Mouse (Mus musculus): ENCODE measurements around the gene Pcp2. TPM values are rescaled to one million over a fixed set of nuclear protein-coding genes. Genes with fewer than 3 reads are reported as not detected.

Pcp2 gene
- total RNA-seq, 2 experiments from 2014 or later = not detected

DNA sequence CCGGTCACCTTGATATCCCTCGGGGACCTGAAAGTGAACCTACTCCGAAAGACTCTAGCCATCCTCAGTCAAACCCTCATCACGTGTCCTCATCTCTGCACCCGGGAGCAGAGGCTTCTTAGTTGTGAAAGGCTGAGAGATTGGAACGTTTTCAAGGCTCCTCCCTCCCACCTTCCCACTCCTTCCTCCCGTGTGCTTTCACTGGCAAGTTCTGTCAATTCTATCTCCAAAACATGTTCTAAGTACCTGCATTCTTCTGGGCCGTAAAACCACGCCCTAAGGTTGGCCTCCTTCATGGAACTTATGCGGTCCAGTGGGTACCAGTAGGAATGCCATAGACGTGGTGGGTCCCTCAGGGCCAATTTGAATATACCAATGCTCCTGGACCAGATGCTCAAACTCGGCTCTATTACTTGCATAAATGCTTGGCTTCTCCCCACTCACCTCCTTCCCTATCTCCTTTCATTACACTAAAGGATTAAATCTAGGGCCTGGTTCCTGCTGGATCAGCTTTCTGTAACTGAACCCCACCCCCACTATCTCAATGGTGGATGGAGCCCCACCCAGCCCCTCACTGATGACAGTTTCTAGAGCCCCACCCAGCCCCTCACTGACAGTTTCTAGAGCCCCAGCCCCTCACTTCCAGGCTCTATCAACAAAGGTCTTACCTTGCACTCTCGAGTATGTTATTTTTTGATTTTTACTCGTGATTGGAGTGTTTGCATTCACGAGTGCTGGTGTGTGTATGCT lies 49.0 kb downstream of the Pcp2 start:
- ATAC-seq (replicated peaks; ENCODE audit: low FRiP score, poor library complexity, severe bottlenecking) = no peak

DNA sequence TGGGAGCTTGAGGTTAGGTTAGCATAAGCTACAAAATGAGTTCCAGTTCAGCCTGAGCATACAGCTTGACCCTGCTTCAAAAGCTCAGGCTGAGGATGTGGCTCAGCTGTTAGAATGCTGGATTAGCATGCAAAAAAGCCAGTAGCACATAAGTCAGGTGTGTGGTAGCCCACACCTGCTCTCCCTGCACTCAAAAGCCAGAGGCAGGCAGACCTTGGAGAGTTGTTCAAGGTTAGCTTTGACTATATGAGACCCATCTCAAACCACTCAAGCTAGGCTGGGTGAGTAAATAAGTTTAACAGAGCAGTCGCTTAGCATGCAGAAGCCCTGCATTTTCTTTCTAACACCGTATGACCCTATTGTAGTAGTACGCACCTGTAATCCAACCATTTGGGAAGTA lies 50.8 kb downstream of the Pcp2 start:
- ATAC-seq (replicated peaks; ENCODE audit: low FRiP score, poor library complexity, severe bottlenecking) = no peak

Other genes starting within 250 kb of the Pcp2 start
- gene Arhgef18, start 232.5 kb downstream of the Pcp2 start, total RNA-seq (2015; ENCODE audit: low replicate concordance) = 7.2 and 7.5 TPM in 2 replicates
- gene Arhgef18, start 232.5 kb downstream of the Pcp2 start, total RNA-seq (2017; ENCODE audit: low replicate concordance) = 3.0 and 5.4 TPM in 2 replicates
- gene Pex11g, start 157.9 kb downstream of the Pcp2 start, total RNA-seq (2015; ENCODE audit: low replicate concordance) = 0.72 TPM in 1 of 2 replicates, not detected in the other
- not detected in 2 replicates for gene Pex11g, start 157.9 kb downstream of the Pcp2 start, total RNA-seq (2017; ENCODE audit: low replicate concordance)
- not detected in 2 replicates for gene Tex45, start 154.7 kb downstream of the Pcp2 start, total RNA-seq (2015; ENCODE audit: low replicate concordance)
- gene Tex45, start 154.7 kb downstream of the Pcp2 start, total RNA-seq (2017; ENCODE audit: low replicate concordance) = not detected in 2 replicates
- gene Zfp358, start 132.4 kb downstream of the Pcp2 start, total RNA-seq (2015; ENCODE audit: low replicate concordance) = 2.9 TPM in 1 of 2 replicates, not detected in the other
- 2.0 TPM in 1 of 2 replicates, not detected in the other for gene Zfp358, start 132.4 kb downstream of the Pcp2 start, total RNA-seq (2017; ENCODE audit: low replicate concordance)
- 45.3 and 65.2 TPM in 2 replicates for gene Mcoln1, start 125.1 kb downstream of the Pcp2 start, total RNA-seq (2015; ENCODE audit: low replicate concordance)
- 82.9 and 267 TPM in 2 replicates for gene Mcoln1, start 125.1 kb downstream of the Pcp2 start, total RNA-seq (2017; ENCODE audit: low replicate concordance)
- 110 and 131 TPM in 2 replicates for gene Pnpla6, start 110.2 kb downstream of the Pcp2 start, total RNA-seq (2015; ENCODE audit: low replicate concordance)
- 147 and 272 TPM in 2 replicates for gene Pnpla6, start 110.2 kb downstream of the Pcp2 start, total RNA-seq (2017; ENCODE audit: low replicate concordance)
- not detected in 2 replicates for gene C330021F23Rik, start 57.6 kb downstream of the Pcp2 start, total RNA-seq (2015; ENCODE audit: low replicate concordance)
- gene C330021F23Rik, start 57.6 kb downstream of the Pcp2 start, total RNA-seq (2017; ENCODE audit: low replicate concordance) = not detected in 2 replicates
- gene Camsap3, start 38.3 kb downstream of the Pcp2 start, total RNA-seq (2015; ENCODE audit: low replicate concordance) = not detected in 2 replicates
- gene Camsap3, start 38.3 kb downstream of the Pcp2 start, total RNA-seq (2017; ENCODE audit: low replicate concordance) = not detected in 2 replicates
- gene Xab2, start 4.2 kb downstream of the Pcp2 start, total RNA-seq (2015; ENCODE audit: low replicate concordance) = 8.8 and 12.3 TPM in 2 replicates
- gene Xab2, start 4.2 kb downstream of the Pcp2 start, total RNA-seq (2017; ENCODE audit: low replicate concordance) = 30.6 and 36.8 TPM in 2 replicates
- gene Pet100, start 4.0 kb downstream of the Pcp2 start, total RNA-seq (2015; ENCODE audit: low replicate concordance) = 48.6 and 125 TPM in 2 replicates
- 65.1 and 137 TPM in 2 replicates for gene Pet100, start 4.0 kb downstream of the Pcp2 start, total RNA-seq (2017; ENCODE audit: low replicate concordance)
- 32.7 and 56.9 TPM in 2 replicates for gene Stxbp2, start 5.4 kb upstream of the Pcp2 start, total RNA-seq (2015; ENCODE audit: low replicate concordance)
- 34.7 and 49.1 TPM in 2 replicates for gene Stxbp2, start 5.4 kb upstream of the Pcp2 start, total RNA-seq (2017; ENCODE audit: low replicate concordance)
- gene Retn, start 30.2 kb upstream of the Pcp2 start, total RNA-seq (2015; ENCODE audit: low replicate concordance) = not detected in 2 replicates
- gene Retn, start 30.2 kb upstream of the Pcp2 start, total RNA-seq (2017; ENCODE audit: low replicate concordance) = not detected in 2 replicates
- gene Mcemp1, start 40.2 kb upstream of the Pcp2 start, total RNA-seq (2015; ENCODE audit: low replicate concordance) = 13.4 and 36.4 TPM in 2 replicates
- 4.1 and 11.6 TPM in 2 replicates for gene Mcemp1, start 40.2 kb upstream of the Pcp2 start, total RNA-seq (2017; ENCODE audit: low replicate concordance)
- gene Fcor, start 46.8 kb upstream of the Pcp2 start, total RNA-seq (2015; ENCODE audit: low replicate concordance) = not detected in 2 replicates
- gene Fcor, start 46.8 kb upstream of the Pcp2 start, total RNA-seq (2017; ENCODE audit: low replicate concordance) = not detected in 2 replicates
- gene Trappc5, start 50.8 kb upstream of the Pcp2 start, total RNA-seq (2015; ENCODE audit: low replicate concordance) = 5.4 and 6.1 TPM in 2 replicates
- gene Trappc5, start 50.8 kb upstream of the Pcp2 start, total RNA-seq (2017; ENCODE audit: low replicate concordance) = 5.1 and 5.4 TPM in 2 replicates
- 2.9 TPM in 1 of 2 replicates, not detected in the other for gene Fcer2a, start 68.6 kb upstream of the Pcp2 start, total RNA-seq (2015; ENCODE audit: low replicate concordance)
- 1.2 TPM in 1 of 2 replicates, not detected in the other for gene Fcer2a, start 68.6 kb upstream of the Pcp2 start, total RNA-seq (2017; ENCODE audit: low replicate concordance)
- gene Clec4g, start 95.1 kb upstream of the Pcp2 start, total RNA-seq (2015; ENCODE audit: low replicate concordance) = not detected in 2 replicates
- gene Clec4g, start 95.1 kb upstream of the Pcp2 start, total RNA-seq (2017; ENCODE audit: low replicate concordance) = not detected in 2 replicates
- gene Cd209a, start 123.4 kb upstream of the Pcp2 start, total RNA-seq (2015; ENCODE audit: low replicate concordance) = 5.4 TPM in 1 of 2 replicates, not detected in the other
- 3.0 and 5.1 TPM in 2 replicates for gene Cd209a, start 123.4 kb upstream of the Pcp2 start, total RNA-seq (2017; ENCODE audit: low replicate concordance)
- gene Cd209e, start 228.8 kb upstream of the Pcp2 start, total RNA-seq (2015; ENCODE audit: low replicate concordance) = not detected in 2 replicates
- not detected in 2 replicates for gene Cd209e, start 228.8 kb upstream of the Pcp2 start, total RNA-seq (2017; ENCODE audit: low replicate concordance)